ENCODE assay signal across 7 mouse cellular contexts in the genomic region with DNA sequence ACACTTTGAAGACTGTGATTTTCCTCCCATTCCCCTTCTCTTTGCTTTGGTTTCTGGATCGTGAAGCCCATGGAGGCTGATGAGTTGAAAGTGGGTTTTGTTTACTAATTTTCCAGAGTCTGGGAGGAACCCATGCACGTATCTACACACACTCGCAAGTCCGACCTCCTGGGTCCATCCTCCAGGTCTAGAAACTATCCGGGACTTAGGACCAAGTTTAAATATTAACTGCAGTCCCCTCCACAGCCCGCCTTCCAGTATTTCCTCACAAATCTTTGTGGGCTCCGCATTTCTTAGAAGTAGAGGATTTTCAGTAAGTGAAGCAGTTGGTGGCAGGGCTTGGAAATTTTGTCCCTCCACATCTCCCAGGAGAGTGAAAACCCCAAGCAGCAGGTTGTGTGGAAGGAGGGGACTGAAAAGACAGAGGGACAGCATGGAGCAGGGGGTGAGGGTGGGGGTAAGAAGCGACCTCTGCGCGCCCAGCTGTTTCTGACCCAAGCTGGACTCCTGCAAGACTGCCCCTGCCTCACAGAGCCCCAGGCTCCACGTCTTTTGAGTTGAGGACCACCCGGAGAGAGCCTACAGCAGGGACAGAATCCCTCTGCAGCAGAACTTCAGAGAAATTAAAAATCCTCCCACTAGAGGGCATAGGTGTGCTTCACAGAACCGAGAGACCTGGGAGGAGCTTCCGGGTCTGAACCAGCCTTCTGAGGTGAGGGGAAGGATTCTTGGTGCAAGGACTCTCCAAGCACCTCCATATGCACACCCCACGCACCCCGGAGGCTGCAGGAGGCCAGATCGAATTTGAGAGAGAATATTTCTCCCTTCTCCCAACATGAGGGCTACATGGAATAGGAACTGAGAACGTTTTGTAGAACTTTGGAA.
A peak's percentile ranks its signal among the peaks of the same experiment; 100 is the strongest.
DNase-seq lines count a peak whose midpoint lies in the region; ATAC-seq and TF ChIP-seq lines count a peak whose summit lies in the region.
"Not testable (repeated sequence)": the region's sequence is repeated elsewhere in the genome, so short reads cannot be mapped to it uniquely, and the experiment has no call there.

No protein-coding gene starts in this region.

- H3K27ac ChIP-seq in cerebellum, adult 2 months (ENCODE audit: insufficient read depth, low read length); forebrain, embryonic 15.5 days (replicated peaks); hindbrain, embryonic 14.5 days; limb, embryonic 14.5 days (replicated peaks; ENCODE audit: low read depth, low read length); midbrain, embryonic 11.5 days (ENCODE audit: low read depth, low read length): not testable (repeated sequence)
- 0 out of 2 replicates have a peak overlapping the region, but pooled peaks have one; percentile 43 for H3K27ac ChIP-seq in kidney, embryonic 16.5 days (ENCODE audit: low read length)

- H3K27me3 ChIP-seq in cerebellum, adult 2 months (ENCODE audit: control insufficient read depth, insufficient read depth, low read length); forebrain, embryonic 15.5 days; hindbrain, embryonic 14.5 days (ENCODE audit: control insufficient read depth, insufficient read depth, low read length); kidney, embryonic 16.5 days (ENCODE audit: insufficient read depth, low read length); limb, embryonic 14.5 days (ENCODE audit: control insufficient read depth, insufficient read depth, low read length); midbrain, embryonic 11.5 days (ENCODE audit: control insufficient read depth, insufficient read depth, low read length): not testable (repeated sequence)

- not testable (repeated sequence) for H3K36me3 ChIP-seq in forebrain, embryonic 15.5 days; hindbrain, embryonic 14.5 days (replicated peaks; ENCODE audit: control insufficient read depth, insufficient read depth); kidney, embryonic 16.5 days (ENCODE audit: insufficient read depth, low read length); limb, embryonic 14.5 days (ENCODE audit: control insufficient read depth, insufficient read depth, low read length); midbrain, embryonic 11.5 days (ENCODE audit: control insufficient read depth, insufficient read depth, low read length)

- DNase-seq in cerebellum, adult 2 months: peak in 1 of 2 experiments; percentile 14
- not testable (repeated sequence) for DNase-seq in hindbrain, embryonic 14.5 days (ENCODE audit: low spot score); limb, embryonic 14.5 days (ENCODE audit: low spot score)
- DNase-seq in midbrain, embryonic 11.5 days (ENCODE audit: low spot score, missing footprints): peak; percentile 85
- DNase-seq in right cerebral cortex, adult 2 months (ENCODE audit: low spot score in 2 of 2): peak; percentile 10 to 15

- TF ChIP-seq CTCF in cerebellum, adult 2 months (IDR thresholded peaks at IDR 0.05; ENCODE audit: borderline replicate concordance, insufficient read depth, low read depth, low read length): peak; percentile 27; the same call in 1 of the 2 replicates

- not testable (repeated sequence) for H3K4me1 ChIP-seq in cerebellum, adult 2 months (ENCODE audit: control insufficient read depth, insufficient read depth, low read length); forebrain, embryonic 15.5 days; hindbrain, embryonic 14.5 days (replicated peaks; ENCODE audit: control insufficient read depth, insufficient read depth, low read length); kidney, embryonic 16.5 days (ENCODE audit: insufficient read depth, low read length); limb, embryonic 14.5 days (ENCODE audit: control insufficient read depth, insufficient read depth, low read length); midbrain, embryonic 11.5 days (ENCODE audit: control insufficient read depth, insufficient read depth, low read length)

- WGBS in cerebellum, adult 2 months: 43% methylated on average over 18 of the region's 18 CpGs
- WGBS in forebrain, embryonic 15.5 days: 40% methylated on average over 18 of the region's 18 CpGs
- WGBS in hindbrain, embryonic 14.5 days: 43% methylated on average over 17 of the region's 18 CpGs
- WGBS in kidney, embryonic 16.5 days: 43% methylated on average over 15 of the region's 18 CpGs
- WGBS in limb, embryonic 14.5 days: 55% methylated on average over 11 of the region's 18 CpGs
- 43% methylated on average over 16 of the region's 18 CpGs for WGBS in midbrain, embryonic 11.5 days

- H3K4me2 ChIP-seq in forebrain, embryonic 15.5 days (replicated peaks); hindbrain, embryonic 14.5 days (replicated peaks); limb, embryonic 14.5 days (replicated peaks; ENCODE audit: low read depth, low read length, severe bottlenecking); midbrain, embryonic 11.5 days: not testable (repeated sequence)
- H3K4me2 ChIP-seq in kidney, embryonic 16.5 days (replicated peaks; ENCODE audit: low read depth, low read length): peak overlapping the region; percentile 47

- peak; percentile 73 for ATAC-seq in forebrain, embryonic 15.5 days (replicated peaks)
- ATAC-seq in hindbrain, embryonic 14.5 days (ENCODE audit: low FRiP score): peak; percentile 43; the same call in 1 of the 2 replicates
- peak; percentile 90 for ATAC-seq in kidney, embryonic 16.5 days (ENCODE audit: low FRiP score, low TSS enrichment)
- peak; percentile 80 for ATAC-seq in limb, embryonic 14.5 days (ENCODE audit: low FRiP score, low read depth)
- peak; percentile 77 for ATAC-seq in midbrain, embryonic 11.5 days (ENCODE audit: low FRiP score)

- H3K4me3 ChIP-seq in cerebellum, adult 2 months (replicated peaks; ENCODE audit: insufficient read depth, low read depth, low read length); forebrain, embryonic 15.5 days; hindbrain, embryonic 14.5 days (replicated peaks; ENCODE audit: low read length); kidney, embryonic 16.5 days (ENCODE audit: low read length); limb, embryonic 14.5 days (replicated peaks; ENCODE audit: low read length); midbrain, embryonic 11.5 days (ENCODE audit: low read depth, low read length): not testable (repeated sequence)

- not testable (repeated sequence) for TF ChIP-seq POLR2A in cerebellum, adult 2 months (IDR thresholded peaks at IDR 0.05; ENCODE audit: borderline replicate concordance, insufficient read depth, low read length); limb, embryonic 14.5 days (IDR thresholded peaks at IDR 0.05; ENCODE audit: borderline replicate concordance, extremely low read depth, insufficient read depth, insufficient read length)

- not testable (repeated sequence) for H3K9me3 ChIP-seq in forebrain, embryonic 15.5 days; hindbrain, embryonic 14.5 days (ENCODE audit: control insufficient read depth, low read length); kidney, embryonic 16.5 days (ENCODE audit: low read length); limb, embryonic 14.5 days (ENCODE audit: control insufficient read depth, low read length); midbrain, embryonic 11.5 days (ENCODE audit: control insufficient read depth, low read length)

- H3K9ac ChIP-seq in forebrain, embryonic 15.5 days (replicated peaks); hindbrain, embryonic 14.5 days; kidney, embryonic 16.5 days (replicated peaks; ENCODE audit: low read length); limb, embryonic 14.5 days (ENCODE audit: low read depth, low read length, severe bottlenecking); midbrain, embryonic 11.5 days (ENCODE audit: low read length): not testable (repeated sequence)
